Mouse (Mus musculus): ENCODE results near the gene Poll. TPM values are rescaled to one million over a fixed set of nuclear protein-coding genes. Genes with fewer than 3 reads are reported as not detected.

Poll gene
- 21.0 and 24.6 TPM in 2 replicates for total RNA-seq (2012; rRNA removed)
- total RNA-seq (2014; rRNA removed), result 18.9 and 19.1 TPM in 2 replicates
- polyA plus RNA-seq (2012; ENCODE audit: insufficient read length, low read depth), result 14.0 and 16.5 TPM in 2 replicates

- Histone ChIP-seq H3K9me3 (replicated peaks; ENCODE audit: low read length) (no peaks in the 10 kb centered on the region), H3K4me2 (ENCODE audit: insufficient read depth, low read depth, poor library complexity, severe bottlenecking) (peak within 1 kb of the TSS; percentile 92), H3K27me3 (replicated peaks) (no peaks in the 10 kb centered on the region), H3K36me3 (replicated peaks in 1 of 2; ENCODE audit: control insufficient read depth in 1 of 2, insufficient read depth in 1 of 2, low read length in 1 of 2) (peaks cover 26 to 58% of the 10 kb centered on the region in 2 experiments), H3K4me3 (replicated peaks in 1 of 3; ENCODE audit: low read depth in 2 of 3, low read length in 2 of 3, poor library complexity in 1 of 3) (peak within 1 kb of the TSS; percentile 89 to 95 (median 93)), H3K4me1 (ENCODE audit: control insufficient read depth in 1 of 2, insufficient read depth in 2 of 2) (peaks cover 5 to 23% of the 10 kb centered on the region in 2 experiments), H3K9ac (ENCODE audit: insufficient read depth, low read depth) (peak within 1 kb of the TSS; percentile 62), H3K27ac (ENCODE audit: insufficient read depth, low read depth) (peak within 1 kb of the TSS; percentile 42; the same call in 1 of the 2 replicates), H3K79me2 (replicated peaks; ENCODE audit: control insufficient read depth, extremely low read depth, insufficient read depth, poor library complexity, severe bottlenecking) (no peaks in the 10 kb centered on the region; the same call in 1 of the 2 replicates)
- peak; percentile 83 for DNase-seq (ENCODE audit: extremely low read depth)
- dilution Hi-C loops (cut with MboI; ENCODE audit: extremely low pct_ligation_motif_present, extremely low pct_unique_long_range_greater_than_20kb, low sequenced_read_pairs), result no loop called here
- in situ Hi-C loops (cut with MboI; ENCODE audit: low pct_ligation_motif_present, low pct_unique_long_range_greater_than_20kb, low sequenced_read_pairs), result loop anchor here (25.0 kb wide), 1 partner anchor 452 kb away; the partner anchor contains the start of gene Hps6
- no peak for TF ChIP-seq CTCF (conservative IDR thresholded peaks at IDR 0.05 in 1 of 2, IDR thresholded peaks at IDR 0.05 in 1 of 2; ENCODE audit: low read depth in 2 of 2, low read length in 2 of 2)
- peak; percentile 93 for TF ChIP-seq HCFC1 (IDR thresholded peaks at IDR 0.05; ENCODE audit: low read depth, low read length)
- TF ChIP-seq E2F4 (IDR thresholded peaks at IDR 0.05; ENCODE audit: insufficient replicate concordance, low read depth, low read length), result no peak
- TF ChIP-seq MXI1 (IDR thresholded peaks at IDR 0.05; ENCODE audit: low read depth, low read length), result peak; percentile 92
- no peak for TF ChIP-seq USF2 (conservative IDR thresholded peaks at IDR 0.05; ENCODE audit: low read depth, low read length)
- TF ChIP-seq TCF12 (IDR thresholded peaks at IDR 0.05; ENCODE audit: low read depth, low read length), result peak; percentile 20
- TF ChIP-seq MYC (IDR thresholded peaks at IDR 0.05; ENCODE audit: low read depth, low read length), result peak; percentile 31; the same call in 1 of the 2 replicates
- no peak for TF ChIP-seq MAZ (IDR thresholded peaks at IDR 0.05; ENCODE audit: low read depth, low read length)
- no peak for TF ChIP-seq ZMIZ1 (IDR thresholded peaks at IDR 0.05; ENCODE audit: low read depth, low read length)
- no peak; the same call in 1 of the 2 replicates for TF ChIP-seq GABPA (IDR thresholded peaks at IDR 0.05; ENCODE audit: insufficient replicate concordance, low read depth, low read length)
- TF ChIP-seq ELF1 (IDR thresholded peaks at IDR 0.05; ENCODE audit: low read depth, low read length), result peak; percentile 78
- TF ChIP-seq TBP (conservative IDR thresholded peaks at IDR 0.05; ENCODE audit: low read depth, low read length), result peak; percentile 73; the same call in 1 of the 2 replicates
- peak; percentile 38; the same call in 1 of the 2 replicates for TF ChIP-seq UBTF (IDR thresholded peaks at IDR 0.05; ENCODE audit: low read depth, low read length)
- no peak for TF ChIP-seq RAD21 (IDR thresholded peaks at IDR 0.05; ENCODE audit: low read depth, low read length)
- peak; percentile 98 for TF ChIP-seq SIN3A (IDR thresholded peaks at IDR 0.05; ENCODE audit: low read length)
- TF ChIP-seq CHD2 (IDR thresholded peaks at IDR 0.05; ENCODE audit: low read length), result peak; percentile 96
- TF ChIP-seq ZC3H11A (IDR thresholded peaks at IDR 0.05; ENCODE audit: low read depth, low read length), result no peak
- TF ChIP-seq NELFE (IDR thresholded peaks at IDR 0.05; ENCODE audit: low read depth, low read length), result peak; percentile 47; the same call in 1 of the 2 replicates
- no peak for TF ChIP-seq JUN (IDR thresholded peaks at IDR 0.05; ENCODE audit: insufficient read depth, low read depth, low read length)
- no peak for TF ChIP-seq PAX5 (IDR thresholded peaks at IDR 0.05; ENCODE audit: low read length)
- no peak for TF ChIP-seq USF1 (IDR thresholded peaks at IDR 0.05; ENCODE audit: low read depth, low read length)
- no peak for TF ChIP-seq ZKSCAN1 (IDR thresholded peaks at IDR 0.05; ENCODE audit: borderline replicate concordance, low read depth, low read length)
- peak; percentile 100 for TF ChIP-seq ZNF384 (IDR thresholded peaks at IDR 0.05; ENCODE audit: low read depth, low read length)
- no peak for TF ChIP-seq MAX (IDR thresholded peaks at IDR 0.05; ENCODE audit: low read length)
- TF ChIP-seq SMC3 (IDR thresholded peaks at IDR 0.05; ENCODE audit: low read depth, low read length), result no peak
- TF ChIP-seq BHLHE40 (IDR thresholded peaks at IDR 0.05; ENCODE audit: low read depth, low read length), result no peak
- TF ChIP-seq ETS1 (conservative IDR thresholded peaks at IDR 0.05; ENCODE audit: low read depth, low read length), result no peak
- TF ChIP-seq POLR2A (IDR thresholded peaks at IDR 0.05; ENCODE audit: low read depth, low read length), result peak; percentile 79
- TF ChIP-seq IRF4 (IDR thresholded peaks at IDR 0.05; ENCODE audit: low read depth, low read length), result 0 out of 2 replicates have a peak, but pooled peaks have one; percentile 43
- no peak for TF ChIP-seq CHD1 (IDR thresholded peaks at IDR 0.05; ENCODE audit: low read depth, low read length)
- peak; percentile 84; the same call in 1 of the 2 replicates for TF ChIP-seq KAT2A (IDR thresholded peaks at IDR 0.05; ENCODE audit: insufficient replicate concordance, low read length)
- TF ChIP-seq POLR2AphosphoS2 (IDR thresholded peaks at IDR 0.05; ENCODE audit: low read depth, low read length), result no peak
- TF ChIP-seq JUND (conservative IDR thresholded peaks at IDR 0.05; ENCODE audit: low read depth, low read length), result no peak
- TF ChIP-seq NRF1 (IDR thresholded peaks at IDR 0.05; ENCODE audit: low read depth, low read length), result no peak
- no peak for TF ChIP-seq MEF2A (IDR thresholded peaks at IDR 0.05; ENCODE audit: borderline replicate concordance, low read depth, low read length)
- no peak for TF ChIP-seq EP300 (IDR thresholded peaks at IDR 0.05; ENCODE audit: low read length)
- TF ChIP-seq RCOR1 (conservative IDR thresholded peaks at IDR 0.05; ENCODE audit: low read depth, low read length), result no peak
- TF ChIP-seq MAFK (IDR thresholded peaks at IDR 0.05; ENCODE audit: insufficient replicate concordance, low read length), result no peak
Observed at GRCm38 (mm10) chr19:45560153-45560890, at the start of gene Poll, which contains the start of gene Gm17018. Poll (minus strand) TSS chr19:45560531. Gm17018 (plus strand) TSS chr19:45560615.
